Mouse (Mus musculus) MEL (cell line): ENCODE results near the gene Tspyl2. TPM values are rescaled to one million over a fixed set of nuclear protein-coding genes. Genes with fewer than 3 reads are reported as not detected.
"Not testable (repeated sequence)": the region's sequence is repeated elsewhere in the genome, so short reads cannot be mapped to it uniquely, and the experiment has no call there.

Experiments used
- DNase-seq: peaks from one replicate; pipeline ENCODE4 v3.0.0; 2011; ENCODE audit warnings: low read depth, low spot score
- H3K27ac ChIP-seq: 2 replicates; pipeline ENCODE4 v1.5.1; 2012; ENCODE audit warnings: low read depth, mild to moderate bottlenecking, control low read depth, low read length, moderate library complexity; ENCODE audit not compliant: control insufficient read depth
- H3K27me3 ChIP-seq, 2 experiments: fragments of 150-350 bp in 1 of 2; sonication (generic) in 1 of 2; 2 replicates each; pipeline ENCODE4 v1.6.1; 2012; ENCODE audit warnings: low read length in 2 of 2, mild to moderate bottlenecking in 2 of 2, improper control_type of control experiment in 1 of 2, moderate library complexity in 1 of 2; ENCODE audit not compliant: insufficient read depth in 2 of 2, control insufficient read depth in 1 of 2
- H3K36me3 ChIP-seq, 2 experiments: 2 replicates each; pipeline ENCODE4 v1.6.1; 2012 to 2014; ENCODE audit warnings: low read length in 2 of 2, improper control_type of control experiment in 1 of 2, inconsistent platforms in 1 of 2, mild to moderate bottlenecking in 1 of 2; ENCODE audit not compliant: insufficient read depth in 2 of 2, control insufficient read depth in 1 of 2
- H3K4me1 ChIP-seq, 2 experiments: fragments of 150-350 bp in 1 of 2; sonication (generic) in 1 of 2; 2 replicates each; pipeline ENCODE4 v1.6.1; 2012; ENCODE audit warnings: low read length in 2 of 2, improper control_type of control experiment in 1 of 2, mild to moderate bottlenecking in 1 of 2; ENCODE audit not compliant: insufficient read depth in 2 of 2, control insufficient read depth in 1 of 2
- H3K4me3 ChIP-seq, 2 experiments: fragments of 150-350 bp in 1 of 2; sonication (generic) in 1 of 2; 2 replicates each; pipeline ENCODE4 v1.5.1; 2012; ENCODE audit warnings: low read depth in 2 of 2, low read length in 2 of 2, mild to moderate bottlenecking in 2 of 2, moderate library complexity in 2 of 2, control low read depth in 1 of 2, improper control_type of control experiment in 1 of 2; ENCODE audit not compliant: control insufficient read depth in 1 of 2, insufficient read depth in 1 of 2
- H3K79me2 ChIP-seq: 2 replicates; pipeline ENCODE4 v1.6.1; 2012; ENCODE audit warnings: mild to moderate bottlenecking, low read length, moderate library complexity; ENCODE audit not compliant: control insufficient read depth, poor library complexity, insufficient read depth
- H3K9ac ChIP-seq: 2 replicates; pipeline ENCODE4 v1.6.1; 2012; ENCODE audit warnings: low read depth, mild to moderate bottlenecking, control low read depth, low read length, moderate library complexity; ENCODE audit not compliant: control insufficient read depth, poor library complexity, severe bottlenecking
- H3K9me3 ChIP-seq: fragments of 150-350 bp; sonication (generic); replicated peaks from 2 replicates; pipeline ENCODE4 v1.6.1; 2012; ENCODE audit warnings: mild to moderate bottlenecking, low read length, improper control_type of control experiment, moderate library complexity; ENCODE audit not compliant: insufficient read depth
- CHD1 ChIP-seq: IDR thresholded peaks from 2 replicates; pipeline ENCODE4 v1.6.1; 2012; ENCODE audit warnings: low read depth, mild to moderate bottlenecking, inconsistent platforms, low read length, improper control_type of control experiment
- CHD2 ChIP-seq: IDR thresholded peaks from 2 replicates; pipeline ENCODE4 v1.6.1; 2011; ENCODE audit warnings: low read length, improper control_type of control experiment
- E2F4 ChIP-seq: IDR thresholded peaks from 2 replicates; pipeline ENCODE4 v1.6.1; 2011; ENCODE audit warnings: low read depth, low read length, improper control_type of control experiment, borderline replicate concordance
- ETS1 ChIP-seq: IDR thresholded peaks from 2 replicates; pipeline ENCODE4 v1.6.1; 2012; ENCODE audit warnings: low read depth, mild to moderate bottlenecking, inconsistent platforms, low read length, improper control_type of control experiment, moderate library complexity
- GABPA ChIP-seq: IDR thresholded peaks from 2 replicates; pipeline ENCODE4 v1.6.1; 2012; ENCODE audit warnings: low read depth, mild to moderate bottlenecking, inconsistent platforms, low read length, improper control_type of control experiment, moderate library complexity
- GATA1 ChIP-seq: IDR thresholded peaks from 2 replicates; pipeline ENCODE4 v1.6.1; 2011; ENCODE audit warnings: low read depth, low read length, improper control_type of control experiment
- JUND ChIP-seq: IDR thresholded peaks from 2 replicates; pipeline ENCODE4 v1.6.1; 2011; ENCODE audit warnings: low read depth, mild to moderate bottlenecking, improper control_type of control experiment, low read length
- MAFK ChIP-seq: IDR thresholded peaks from 2 replicates; pipeline ENCODE4 v1.6.1; 2011; ENCODE audit warnings: low read depth, mild to moderate bottlenecking, low read length, improper control_type of control experiment, borderline replicate concordance
- MAX ChIP-seq: IDR thresholded peaks from 2 replicates; pipeline ENCODE4 v1.6.1; 2011; ENCODE audit warnings: low read length, improper control_type of control experiment
- MEF2A ChIP-seq: IDR thresholded peaks from 2 replicates; pipeline ENCODE4 v1.6.1; 2014; ENCODE audit warnings: low read depth, mild to moderate bottlenecking, inconsistent platforms, low read length, improper control_type of control experiment; ENCODE audit not compliant: poor library complexity, insufficient replicate concordance, severe bottlenecking; ENCODE audit errors: extremely low read depth
- MXI1 ChIP-seq: IDR thresholded peaks from 2 replicates; pipeline ENCODE4 v1.6.1; 2011; ENCODE audit warnings: mild to moderate bottlenecking, low read depth, low read length, improper control_type of control experiment
- NELFE ChIP-seq: IDR thresholded peaks from 2 replicates; pipeline ENCODE4 v1.6.1; 2011; ENCODE audit warnings: low read depth, low read length, improper control_type of control experiment
- POLR2A ChIP-seq, 2 experiments: IDR thresholded peaks; 2 replicates each; pipeline ENCODE4 v1.6.1; 2011 to 2012; ENCODE audit warnings: low read length in 2 of 2, mild to moderate bottlenecking in 2 of 2, control low read depth in 1 of 2, improper control_type of control experiment in 1 of 2, low read depth in 1 of 2, moderate library complexity in 1 of 2; ENCODE audit not compliant: control insufficient read depth in 1 of 2, insufficient read depth in 1 of 2, poor library complexity in 1 of 2
- POLR2AphosphoS2 ChIP-seq: IDR thresholded peaks from 2 replicates; pipeline ENCODE4 v1.6.1; 2011; ENCODE audit warnings: low read length, improper control_type of control experiment
- POLR2AphosphoS5 ChIP-seq: IDR thresholded peaks from 2 replicates; pipeline ENCODE4 v1.6.1; 2012; ENCODE audit warnings: low read depth, borderline replicate concordance, mild to moderate bottlenecking, inconsistent platforms, low read length, moderate library complexity, mixed read lengths
- RAD21 ChIP-seq: IDR thresholded peaks from 2 replicates; pipeline ENCODE4 v1.6.1; 2011; ENCODE audit warnings: mild to moderate bottlenecking, low read depth, low read length, improper control_type of control experiment
- RCOR1 ChIP-seq: IDR thresholded peaks from 2 replicates; pipeline ENCODE4 v1.6.1; 2012; ENCODE audit warnings: low read depth, mild to moderate bottlenecking, inconsistent platforms, low read length, improper control_type of control experiment
- SIN3A ChIP-seq: IDR thresholded peaks from 2 replicates; pipeline ENCODE4 v1.6.1; 2012; ENCODE audit warnings: low read length, improper control_type of control experiment, inconsistent platforms
- TAL1 ChIP-seq: IDR thresholded peaks from 2 replicates; pipeline ENCODE4 v1.6.1; 2012; ENCODE audit warnings: mild to moderate bottlenecking, inconsistent platforms, low read length, moderate library complexity, mixed read lengths
- TBP ChIP-seq: IDR thresholded peaks from 2 replicates; pipeline ENCODE4 v1.8.0; 2011; ENCODE audit warnings: low read depth, low read length, improper control_type of control experiment
- UBTF ChIP-seq: IDR thresholded peaks from 2 replicates; pipeline ENCODE4 v1.6.1; 2012; ENCODE audit warnings: low read depth, mild to moderate bottlenecking, inconsistent platforms, low read length, improper control_type of control experiment, moderate library complexity, borderline replicate concordance; ENCODE audit not compliant: insufficient read depth
- ZKSCAN1 ChIP-seq: IDR thresholded peaks from 2 replicates; pipeline ENCODE4 v1.6.1; 2012; ENCODE audit warnings: low read depth, mild to moderate bottlenecking, inconsistent platforms, low read length, improper control_type of control experiment, moderate library complexity
- polyA plus RNA-seq, 2 experiments: library from polyadenylated mRNA; stranded (reverse) in 1 of 2; unstranded in 1 of 2; fragments of >175 nt in 1 of 2; fragments of >200 nt in 1 of 2; gene quantifications; 2 replicates each; pipeline versions ENCODE4 v1.2.1 to v1.2.4; 2012; ENCODE audit warnings: low replicate concordance in 2 of 2, low read depth in 1 of 2; ENCODE audit not compliant: insufficient read length in 2 of 2, insufficient read depth in 1 of 2, missing spikeins in 1 of 2
- total RNA-seq: library from RNA; depleted of rRNA; stranded (reverse); fragments of 300-350 nt; gene quantifications from 2 replicates; pipeline ENCODE4 v1.2.3, GENCODE M21; 2012

Gene Tspyl2
- total and polyA plus RNA-seq, 3 experiments, result 19.8 to 38.1 TPM; not detected in 1

DNA sequence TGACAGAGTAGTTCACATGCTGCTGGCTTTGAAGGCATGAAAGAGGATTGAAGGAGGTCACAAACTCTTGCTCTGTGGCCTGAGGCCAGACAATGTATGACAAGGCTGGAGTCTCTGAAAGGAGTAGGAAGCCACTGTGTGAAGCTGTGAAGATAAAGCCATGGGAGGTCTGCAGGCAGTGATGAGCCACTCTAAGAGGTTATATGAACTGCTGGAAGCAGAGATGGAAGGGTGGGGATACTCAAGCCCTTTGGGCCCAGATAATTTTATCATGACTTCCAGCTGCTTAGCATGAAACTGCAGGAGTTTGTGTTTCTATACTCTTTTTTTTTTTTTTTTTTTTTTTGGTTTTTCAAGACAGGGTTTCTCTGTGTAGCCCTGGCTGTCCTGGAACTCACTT is 34.9 kb downstream of the Tspyl2 start (continued):
- TF ChIP-seq POLR2AphosphoS2 (no peak), RCOR1 (peak; percentile 69), E2F4 (no peak), CHD1 (no peak), MAX (no peak), GATA1 (peak; percentile 93), NELFE (no peak), RAD21 (no peak), JUND (no peak), POLR2AphosphoS5 (no peak), UBTF (no peak), ZKSCAN1 (no peak), TAL1 (peak; percentile 89), SIN3A (peak; percentile 42), POLR2A (IDR thresholded peaks at IDR 0.05; ENCODE audit: control insufficient read depth in 1 of 2, insufficient read depth in 1 of 2, low read depth in 1 of 2, low read length in 2 of 2, poor library complexity in 1 of 2) (no peak), CHD2 (no peak), MAFK (no peak)

GRCm38 (mm10) chrX:152306224-152306623 is 36.0 kb downstream of the Tspyl2 start:
- TF ChIP-seq GABPA (no peak), MEF2A (no peak), MXI1 (no peak), SIN3A (no peak), POLR2A (IDR thresholded peaks at IDR 0.05; ENCODE audit: control insufficient read depth in 1 of 2, insufficient read depth in 1 of 2, low read depth in 1 of 2, low read length in 2 of 2, poor library complexity in 1 of 2) (no peak), RAD21 (no peak), TBP (no peak), POLR2AphosphoS2 (no peak), JUND (no peak), ETS1 (no peak), NELFE (no peak)
- Histone ChIP-seq H3K27me3 (no peaks in the 10 kb centered on the region), H3K36me3 (peaks cover 0 to 20% of the 10 kb centered on the region in 2 experiments; a peak in 2 of 4 replicates), H3K4me1 (peaks cover 0 to 8% of the 10 kb centered on the region in 2 experiments; a peak in 3 of 4 replicates), H3K79me2 (no peaks in the 10 kb centered on the region), H3K9ac (no peak overlapping the region), H3K4me3 (no peak overlapping the region), H3K27ac (no peak overlapping the region), H3K9me3 (no peaks in the 10 kb centered on the region)
- DNase-seq, result no peak

GRCm38 (mm10) chrX:152287026-152287425 is 55.2 kb downstream of the Tspyl2 start:
- H3K4me3 ChIP-seq, H3K9me3 ChIP-seq, H3K79me2 ChIP-seq, H3K36me3 ChIP-seq, H3K27me3 ChIP-seq, DNase-seq, H3K9ac ChIP-seq, H3K4me1 ChIP-seq, H3K27ac ChIP-seq: not testable (repeated sequence)
